Mouse (Mus musculus): ENCODE results near the gene Pln. TPM values are rescaled to one million over a fixed set of nuclear protein-coding genes. Genes with fewer than 3 reads are reported as not detected.

Pln gene
- polyA plus RNA-seq, 1 experiment from 2014 or later: 1.3 TPM

DNA sequence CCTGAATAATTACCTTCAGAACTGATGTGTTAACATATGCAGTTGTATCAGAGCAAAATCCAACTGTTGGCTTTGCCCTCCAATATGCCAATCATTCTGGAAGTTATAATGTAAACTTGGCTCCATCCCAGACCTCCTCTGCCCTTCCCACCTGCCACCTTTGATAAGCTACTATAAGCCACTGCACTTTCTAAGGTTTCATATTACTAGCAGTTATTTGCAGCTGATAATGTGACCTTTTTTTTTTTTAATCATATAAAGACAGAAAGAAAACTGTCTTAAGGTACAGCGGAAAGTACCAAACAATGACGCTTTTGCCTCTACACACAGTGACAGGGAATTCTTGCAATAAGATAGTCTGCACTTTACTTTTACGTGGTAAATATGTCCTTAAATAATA lies 1.5 kb upstream of the Pln start:
- Histone ChIP-seq H3K27ac (replicated peaks; ENCODE audit: low read depth, low read length) (no peak overlapping the region), H3K4me1 (ENCODE audit: control insufficient read depth, insufficient read depth, low read length) (no peaks in the 10 kb centered on the region), H3K9ac (ENCODE audit: low read depth, low read length) (no peak overlapping the region), H3K9me3 (ENCODE audit: control insufficient read depth, low read length) (no peaks in the 10 kb centered on the region), H3K27me3 (replicated peaks; ENCODE audit: control insufficient read depth, insufficient read depth, low read length) (no peaks in the 10 kb centered on the region), H3K4me2 (ENCODE audit: low read depth, low read length) (no peak overlapping the region), H3K4me3 (ENCODE audit: low read depth, low read length) (no peak overlapping the region), H3K36me3 (ENCODE audit: control insufficient read depth, insufficient read depth, low read length) (no peaks in the 10 kb centered on the region)
- ATAC-seq (ENCODE audit: low read depth) (no peak), DNase-seq (ENCODE audit: low spot score) (peak; percentile 26)
- 85% methylated on average over 3 of the region's 3 CpGs for WGBS

DNA sequence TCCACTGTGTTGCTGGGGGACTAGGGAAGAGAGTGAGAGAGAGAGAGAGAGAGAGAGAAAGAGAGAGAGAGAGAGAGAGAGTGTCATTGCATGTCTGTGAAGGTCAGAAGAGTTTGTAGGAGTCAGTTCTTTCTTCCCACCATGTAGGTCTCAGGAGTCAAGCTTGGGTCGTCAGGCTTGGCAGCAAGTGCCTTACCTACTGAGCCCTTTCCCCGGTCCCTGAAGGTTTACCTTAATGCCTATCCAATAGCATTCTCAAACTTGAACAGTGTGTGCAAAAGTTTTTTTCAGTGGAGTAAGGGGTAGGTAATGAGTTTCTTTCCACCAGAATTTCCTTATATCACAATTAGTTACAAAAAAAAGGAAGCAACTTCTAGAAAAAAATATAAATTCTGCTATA lies 1.6 kb downstream of the Pln start:
- no peaks in the 10 kb centered on the region for H3K9me3 ChIP-seq (ENCODE audit: control insufficient read depth, low read length)
- no peaks in the 10 kb centered on the region for H3K27me3 ChIP-seq (replicated peaks; ENCODE audit: control insufficient read depth, insufficient read depth, low read length)
- no peak overlapping the region for H3K4me3 ChIP-seq (ENCODE audit: low read depth, low read length)
- H3K4me1 ChIP-seq (ENCODE audit: control insufficient read depth, insufficient read depth, low read length): no peaks in the 10 kb centered on the region
- 60% methylated on average over 2 of the region's 2 CpGs for WGBS
- H3K27ac ChIP-seq (replicated peaks; ENCODE audit: low read depth, low read length): no peak overlapping the region
- H3K36me3 ChIP-seq (ENCODE audit: control insufficient read depth, insufficient read depth, low read length): no peaks in the 10 kb centered on the region
- DNase-seq (ENCODE audit: low spot score) (no peak), ATAC-seq (ENCODE audit: low read depth) (no peak)
- H3K9ac ChIP-seq (ENCODE audit: low read depth, low read length): no peak overlapping the region
- no peak overlapping the region for H3K4me2 ChIP-seq (ENCODE audit: low read depth, low read length)

DNA sequence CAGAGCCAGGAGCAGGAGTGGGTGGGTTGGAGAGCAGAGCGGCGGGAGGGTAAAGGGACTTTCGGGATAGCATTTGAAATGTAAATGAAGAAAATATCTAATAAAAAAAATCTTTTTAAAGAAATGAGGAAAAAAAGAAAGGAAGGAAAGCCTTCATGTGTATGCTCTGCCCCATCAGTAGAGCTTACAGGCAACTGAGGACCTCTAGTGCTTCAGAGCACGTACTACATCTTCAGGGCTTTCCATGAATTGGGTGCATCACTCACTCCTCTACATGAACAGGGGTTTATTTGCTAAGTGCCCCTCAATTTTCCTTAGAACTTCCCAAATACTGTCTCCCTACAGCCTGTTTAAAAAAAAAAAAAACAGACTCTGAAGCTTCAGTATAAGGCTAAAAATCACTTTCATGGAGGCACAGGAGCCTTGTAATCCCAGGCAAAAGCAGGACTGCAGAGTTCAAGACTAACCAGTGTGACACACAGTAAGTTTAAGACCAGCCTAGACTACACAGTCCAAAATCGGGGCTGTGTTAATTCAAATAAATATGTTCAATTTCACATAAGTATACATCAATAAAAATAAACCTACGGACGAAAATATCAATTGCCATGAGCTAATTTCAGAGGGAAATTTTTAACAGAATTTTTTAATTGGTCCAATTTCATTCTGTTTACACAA lies 4.0 kb downstream of the Pln start:
- no peaks in the 10 kb centered on the region for H3K36me3 ChIP-seq (ENCODE audit: control insufficient read depth, insufficient read depth, low read length)
- no peak overlapping the region for H3K9ac ChIP-seq (ENCODE audit: low read depth, low read length)
- DNase-seq (ENCODE audit: low spot score): no peak
- H3K27me3 ChIP-seq (replicated peaks; ENCODE audit: control insufficient read depth, insufficient read depth, low read length): no peaks in the 10 kb centered on the region
- H3K27ac ChIP-seq (replicated peaks; ENCODE audit: low read depth, low read length): no peak overlapping the region
- H3K9me3 ChIP-seq (ENCODE audit: control insufficient read depth, low read length): no peaks in the 10 kb centered on the region
- no peak overlapping the region for H3K4me2 ChIP-seq (ENCODE audit: low read depth, low read length)
- H3K4me1 ChIP-seq (ENCODE audit: control insufficient read depth, insufficient read depth, low read length): no peaks in the 10 kb centered on the region
- 74% methylated on average over 7 of the region's 7 CpGs for WGBS
- no peak overlapping the region for H3K4me3 ChIP-seq (ENCODE audit: low read depth, low read length)
- no peak for ATAC-seq (ENCODE audit: low read depth)

DNA sequence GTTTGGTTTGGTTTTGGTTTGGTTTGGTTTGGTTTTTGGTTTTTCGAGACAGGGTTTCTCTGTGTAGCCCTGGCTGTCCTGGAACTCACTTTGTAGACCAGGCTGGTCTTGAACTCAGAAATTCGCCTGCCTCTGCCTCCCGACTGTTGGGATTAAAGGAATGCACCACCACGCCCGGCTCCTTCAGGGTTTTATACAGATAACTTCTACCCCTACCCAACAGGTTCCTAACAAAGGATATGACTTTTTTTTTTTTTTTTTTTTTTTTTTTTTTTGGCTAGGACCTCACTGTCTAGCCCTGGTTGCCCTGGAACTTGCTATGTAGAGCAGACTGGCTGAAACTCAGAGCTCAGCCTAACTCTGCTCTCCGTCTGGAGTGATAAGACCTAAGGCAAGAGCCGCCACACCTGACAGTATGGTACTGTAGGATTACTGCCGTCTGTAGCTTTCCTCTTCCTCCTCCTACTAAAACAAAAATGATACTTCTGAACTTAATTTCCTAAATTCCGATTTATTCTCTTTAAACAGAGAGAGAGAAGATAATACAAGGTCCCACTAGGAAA lies 4.8 kb downstream of the Pln start:
- DNase-seq (ENCODE audit: low spot score) (no peak), ATAC-seq (ENCODE audit: low read depth) (no peak)
- Histone ChIP-seq H3K27me3 (replicated peaks; ENCODE audit: control insufficient read depth, insufficient read depth, low read length) (no peaks in the 10 kb centered on the region), H3K36me3 (ENCODE audit: control insufficient read depth, insufficient read depth, low read length) (no peaks in the 10 kb centered on the region), H3K4me1 (ENCODE audit: control insufficient read depth, insufficient read depth, low read length) (no peaks in the 10 kb centered on the region), H3K4me3 (ENCODE audit: low read depth, low read length) (no peak overlapping the region), H3K9me3 (ENCODE audit: control insufficient read depth, low read length) (no peaks in the 10 kb centered on the region), H3K27ac (replicated peaks; ENCODE audit: low read depth, low read length) (no peak overlapping the region), H3K4me2 (ENCODE audit: low read depth, low read length) (no peak overlapping the region), H3K9ac (ENCODE audit: low read depth, low read length) (no peak overlapping the region)
- WGBS: 83% methylated on average over 9 of the region's 9 CpGs

DNA sequence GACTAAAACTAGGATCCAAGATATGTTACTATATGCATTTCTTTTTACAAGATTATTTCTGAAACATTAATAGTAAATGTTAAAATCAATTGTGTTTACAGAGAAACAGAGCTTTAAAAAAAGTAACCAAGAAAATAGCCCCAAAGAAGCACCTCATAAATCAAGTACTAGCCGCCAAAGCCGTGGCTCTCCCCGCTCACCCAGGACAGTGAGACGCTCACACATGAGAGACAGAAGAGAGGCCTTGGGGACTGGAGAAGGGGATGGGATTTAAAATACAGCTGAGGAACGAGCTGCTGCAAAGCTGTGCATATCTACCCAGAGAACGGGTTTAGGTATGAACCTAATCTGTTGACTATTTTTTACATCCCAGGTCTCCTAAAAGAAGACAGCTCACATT lies 5.9 kb downstream of the Pln start:
- H3K4me2 ChIP-seq (ENCODE audit: low read depth, low read length): no peak overlapping the region
- H3K4me3 ChIP-seq (ENCODE audit: low read depth, low read length): no peak overlapping the region
- H3K9ac ChIP-seq (ENCODE audit: low read depth, low read length): no peak overlapping the region
- H3K9me3 ChIP-seq (ENCODE audit: control insufficient read depth, low read length): no peaks in the 10 kb centered on the region
- DNase-seq (ENCODE audit: low spot score): no peak
- H3K4me1 ChIP-seq (ENCODE audit: control insufficient read depth, insufficient read depth, low read length): no peaks in the 10 kb centered on the region
- H3K27me3 ChIP-seq (replicated peaks; ENCODE audit: control insufficient read depth, insufficient read depth, low read length): no peaks in the 10 kb centered on the region
- H3K27ac ChIP-seq (replicated peaks; ENCODE audit: low read depth, low read length): no peak overlapping the region
- no peak for ATAC-seq (ENCODE audit: low read depth)
- 77% methylated on average over 6 of the region's 6 CpGs for WGBS
- H3K36me3 ChIP-seq (ENCODE audit: control insufficient read depth, insufficient read depth, low read length): peaks cover 6% of the 10 kb centered on the region; the same call in 1 of the 2 replicates

DNA sequence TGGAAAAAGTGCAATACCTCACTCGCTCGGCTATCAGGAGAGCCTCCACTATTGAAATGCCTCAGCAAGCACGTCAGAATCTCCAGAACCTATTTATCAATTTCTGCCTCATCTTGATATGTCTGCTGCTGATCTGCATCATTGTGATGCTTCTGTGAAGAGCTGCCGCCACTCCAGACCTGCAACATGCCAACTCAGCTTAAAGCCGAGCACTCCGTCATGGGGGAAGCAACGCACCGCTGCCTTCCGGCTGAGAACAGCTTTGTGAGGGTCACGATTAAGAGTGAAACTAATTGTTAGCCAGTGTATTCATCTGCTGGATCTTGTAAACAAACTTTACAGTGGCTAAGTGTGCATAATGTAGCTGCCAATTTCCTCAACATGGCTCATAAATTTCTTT lies 6.4 kb downstream of the Pln start:
- 86% methylated on average over 10 of the region's 10 CpGs for WGBS
- H3K4me3 ChIP-seq (ENCODE audit: low read depth, low read length): no peak overlapping the region
- H3K36me3 ChIP-seq (ENCODE audit: control insufficient read depth, insufficient read depth, low read length): peaks cover 10% of the 10 kb centered on the region; the same call in 1 of the 2 replicates
- no peak overlapping the region for H3K27ac ChIP-seq (replicated peaks; ENCODE audit: low read depth, low read length)
- no peak overlapping the region for H3K4me2 ChIP-seq (ENCODE audit: low read depth, low read length)
- no peak overlapping the region for H3K9ac ChIP-seq (ENCODE audit: low read depth, low read length)
- no peak for DNase-seq (ENCODE audit: low spot score)
- H3K27me3 ChIP-seq (replicated peaks; ENCODE audit: control insufficient read depth, insufficient read depth, low read length): no peaks in the 10 kb centered on the region
- H3K9me3 ChIP-seq (ENCODE audit: control insufficient read depth, low read length): no peaks in the 10 kb centered on the region
- no peak for ATAC-seq (ENCODE audit: low read depth)
- no peaks in the 10 kb centered on the region for H3K4me1 ChIP-seq (ENCODE audit: control insufficient read depth, insufficient read depth, low read length)

DNA sequence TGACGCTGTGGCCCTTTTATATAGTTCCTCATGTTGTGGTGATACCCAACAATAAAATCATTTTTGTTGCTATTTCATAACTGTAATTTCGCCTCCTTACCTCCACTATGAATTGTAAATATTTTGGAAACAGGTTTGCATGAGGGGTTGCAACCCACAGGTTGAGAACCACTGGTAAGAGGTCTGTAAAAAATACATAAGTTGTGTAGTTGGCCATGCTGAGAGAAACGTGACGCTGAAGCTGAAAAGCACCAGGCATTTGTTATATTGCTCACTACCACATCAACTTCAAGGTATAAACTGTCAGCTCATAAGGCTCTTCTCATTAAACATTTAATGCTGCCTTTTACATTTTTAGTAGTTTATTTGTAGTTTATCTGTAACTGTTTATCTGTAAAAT lies 8.0 kb downstream of the Pln start:
- peaks cover 12% of the 10 kb centered on the region; the same call in 1 of the 2 replicates for H3K36me3 ChIP-seq (ENCODE audit: control insufficient read depth, insufficient read depth, low read length)
- H3K27ac ChIP-seq (replicated peaks; ENCODE audit: low read depth, low read length): no peak overlapping the region
- WGBS: 92% methylated on average over 4 of the region's 4 CpGs
- H3K9ac ChIP-seq (ENCODE audit: low read depth, low read length): no peak overlapping the region
- ATAC-seq (ENCODE audit: low read depth) (no peak), DNase-seq (ENCODE audit: low spot score) (no peak)
- no peak overlapping the region for H3K4me2 ChIP-seq (ENCODE audit: low read depth, low read length)
- no peaks in the 10 kb centered on the region for H3K4me1 ChIP-seq (ENCODE audit: control insufficient read depth, insufficient read depth, low read length)
- H3K9me3 ChIP-seq (ENCODE audit: control insufficient read depth, low read length): no peaks in the 10 kb centered on the region
- no peak overlapping the region for H3K4me3 ChIP-seq (ENCODE audit: low read depth, low read length)
- no peaks in the 10 kb centered on the region for H3K27me3 ChIP-seq (replicated peaks; ENCODE audit: control insufficient read depth, insufficient read depth, low read length)

DNA sequence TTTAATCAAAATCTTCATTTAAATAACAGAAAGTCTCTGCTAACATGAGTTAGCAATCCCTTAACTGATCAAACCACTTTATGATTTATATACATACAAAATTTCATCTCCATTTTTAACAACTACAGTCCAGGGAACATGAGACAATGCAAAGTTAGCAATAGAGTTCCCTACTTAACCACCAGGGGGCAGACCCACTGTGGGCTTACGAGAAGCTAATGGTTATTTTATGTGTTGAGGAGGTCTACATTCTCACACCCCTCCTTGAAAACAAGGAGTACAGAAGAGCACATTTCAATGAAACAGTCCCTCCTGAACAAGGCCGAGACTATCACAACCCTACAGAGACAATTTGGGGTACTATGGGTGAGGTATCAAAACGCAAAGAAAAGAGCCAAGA lies 9.0 kb downstream of the Pln start:
- no peak for ATAC-seq (ENCODE audit: low read depth)
- H3K27me3 ChIP-seq (replicated peaks; ENCODE audit: control insufficient read depth, insufficient read depth, low read length): no peaks in the 10 kb centered on the region
- H3K27ac ChIP-seq (replicated peaks; ENCODE audit: low read depth, low read length): no peak overlapping the region
- no peaks in the 10 kb centered on the region for H3K4me1 ChIP-seq (ENCODE audit: control insufficient read depth, insufficient read depth, low read length)
- H3K36me3 ChIP-seq (ENCODE audit: control insufficient read depth, insufficient read depth, low read length): peaks cover 12% of the 10 kb centered on the region; the same call in 1 of the 2 replicates
- no peak overlapping the region for H3K9ac ChIP-seq (ENCODE audit: low read depth, low read length)
- no peak overlapping the region for H3K4me3 ChIP-seq (ENCODE audit: low read depth, low read length)
- no peaks in the 10 kb centered on the region for H3K9me3 ChIP-seq (ENCODE audit: control insufficient read depth, low read length)
- H3K4me2 ChIP-seq (ENCODE audit: low read depth, low read length): no peak overlapping the region
- WGBS: 52% methylated on average over 3 of the region's 3 CpGs
- DNase-seq (ENCODE audit: low spot score): peak; percentile 51

DNA sequence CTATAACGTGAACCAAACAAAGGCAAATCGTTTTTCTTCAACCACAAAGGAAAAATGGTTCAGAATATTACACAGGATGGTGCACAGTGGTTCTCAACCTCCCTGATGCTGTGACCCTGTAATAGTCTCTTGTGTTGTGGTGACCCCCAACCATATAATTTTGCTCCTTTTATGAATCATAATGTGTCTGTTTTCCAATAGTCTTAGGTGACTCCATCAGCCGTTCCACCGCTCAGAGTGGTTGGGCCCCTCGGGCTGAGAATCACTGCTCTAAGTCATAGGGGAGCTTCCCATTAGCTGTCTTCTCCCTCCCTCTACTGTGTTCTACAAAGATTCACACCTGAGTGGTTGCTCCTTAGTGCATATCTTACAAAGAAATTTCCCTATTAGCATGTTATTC lies 9.4 kb downstream of the Pln start:
- H3K4me3 ChIP-seq (ENCODE audit: low read depth, low read length): no peak overlapping the region
- 85% methylated on average over 5 of the region's 5 CpGs for WGBS
- ATAC-seq (ENCODE audit: low read depth): no peak
- no peaks in the 10 kb centered on the region for H3K27me3 ChIP-seq (replicated peaks; ENCODE audit: control insufficient read depth, insufficient read depth, low read length)
- H3K27ac ChIP-seq (replicated peaks; ENCODE audit: low read depth, low read length): no peak overlapping the region
- peaks cover 12% of the 10 kb centered on the region; the same call in 1 of the 2 replicates for H3K36me3 ChIP-seq (ENCODE audit: control insufficient read depth, insufficient read depth, low read length)
- H3K4me2 ChIP-seq (ENCODE audit: low read depth, low read length): no peak overlapping the region
- no peaks in the 10 kb centered on the region for H3K4me1 ChIP-seq (ENCODE audit: control insufficient read depth, insufficient read depth, low read length)
- no peaks in the 10 kb centered on the region for H3K9me3 ChIP-seq (ENCODE audit: control insufficient read depth, low read length)
- DNase-seq (ENCODE audit: low spot score): no peak
- no peak overlapping the region for H3K9ac ChIP-seq (ENCODE audit: low read depth, low read length)
